Mouse (Mus musculus): ENCODE data around the gene Dgkz. TPM values are rescaled to one million over a fixed set of nuclear protein-coding genes. Genes with fewer than 3 reads are reported as not detected.
A peak's percentile ranks its signal among the peaks of the same experiment; 100 is the strongest.

Dgkz gene
- polyA plus RNA-seq, 1 experiment from 2014 or later: 18.6 TPM

GRCm38 (mm10) chr2:92004617-92005016 is 29.0 kb upstream of the Dgkz start:
- no peaks in the 10 kb centered on the region for H3K36me3 ChIP-seq (ENCODE audit: control insufficient read depth, insufficient read depth, low read length)
- peak overlapping the region; percentile 35; the same call in 1 of the 2 replicates for H3K27ac ChIP-seq (replicated peaks)
- DNase-seq (ENCODE audit: low spot score): peak; percentile 76
- H3K27me3 ChIP-seq (ENCODE audit: control insufficient read depth, insufficient read depth, low read length): no peaks in the 10 kb centered on the region
- peak overlapping the region; percentile 23; the same call in 1 of the 2 replicates for H3K9ac ChIP-seq (ENCODE audit: low read length)
- TF ChIP-seq CTCF (IDR thresholded peaks at IDR 0.05; ENCODE audit: low read depth) (peak; percentile 57), EP300 (optimal IDR thresholded peaks at IDR 0.05) (no peak)
- H3K9me3 ChIP-seq (ENCODE audit: control insufficient read depth, low read length): no peaks in the 10 kb centered on the region
- H3K4me1 ChIP-seq (replicated peaks; ENCODE audit: control insufficient read depth, insufficient read depth): peaks cover 12% of the 10 kb centered on the region
- H3K4me3 ChIP-seq (ENCODE audit: low read depth, low read length): no peak overlapping the region
- ATAC-seq (ENCODE audit: low FRiP score, low TSS enrichment): peak; percentile 64
- no peak overlapping the region; the same call in 1 of the 2 replicates for H3K4me2 ChIP-seq (replicated peaks; ENCODE audit: low read depth)
- WGBS: 30% methylated on average over 7 of the region's 7 CpGs

- WGBS: 83% methylated on average over 16 of the region's 16 CpGs
- Histone ChIP-seq H3K4me3 (ENCODE audit: low read depth, low read length) (no peak overlapping the region), H3K4me1 (replicated peaks; ENCODE audit: control insufficient read depth, insufficient read depth) (no peaks in the 10 kb centered on the region), H3K36me3 (ENCODE audit: control insufficient read depth, insufficient read depth, low read length) (no peaks in the 10 kb centered on the region; the same call in 1 of the 2 replicates), H3K4me2 (replicated peaks; ENCODE audit: low read depth) (no peak overlapping the region), H3K9ac (ENCODE audit: low read length) (no peak overlapping the region), H3K9me3 (ENCODE audit: control insufficient read depth, low read length) (no peaks in the 10 kb centered on the region), H3K27ac (replicated peaks) (no peak overlapping the region), H3K27me3 (ENCODE audit: control insufficient read depth, insufficient read depth, low read length) (no peaks in the 10 kb centered on the region)
- no peak for DNase-seq (ENCODE audit: low spot score)
- no peak for ATAC-seq (ENCODE audit: low FRiP score, low TSS enrichment)
- no peak for TF ChIP-seq CTCF (IDR thresholded peaks at IDR 0.05; ENCODE audit: low read depth)
These were observed 22.4 kb upstream of the Dgkz start for GRCm38 (mm10) chr2:91997905-91998608.

DNA sequence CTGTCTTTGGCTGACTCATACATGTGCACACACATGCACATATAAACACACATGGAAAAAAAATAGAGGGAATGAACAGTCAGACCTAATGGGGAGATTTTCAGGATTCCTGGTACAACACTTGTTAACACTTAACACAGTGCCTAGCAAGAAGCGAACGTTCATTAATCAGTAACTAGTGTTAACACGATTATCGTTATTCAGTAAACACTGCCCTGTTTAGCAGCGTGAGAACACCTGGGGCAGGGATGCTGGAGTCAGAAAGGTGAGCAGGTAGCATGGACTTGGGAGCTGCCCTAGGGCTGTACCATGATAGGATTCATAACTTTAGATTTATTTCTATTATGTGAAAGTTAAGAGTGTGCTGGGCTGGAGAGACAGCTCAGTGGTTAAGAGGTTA is 20.3 kb upstream of the Dgkz start:
- peak; percentile 88 for ATAC-seq (ENCODE audit: low FRiP score, low TSS enrichment)
- no peak overlapping the region for H3K4me3 ChIP-seq (ENCODE audit: low read depth, low read length)
- no peaks in the 10 kb centered on the region; the same call in 1 of the 2 replicates for H3K36me3 ChIP-seq (ENCODE audit: control insufficient read depth, insufficient read depth, low read length)
- H3K4me1 ChIP-seq (replicated peaks; ENCODE audit: control insufficient read depth, insufficient read depth): no peaks in the 10 kb centered on the region
- WGBS: 53% methylated on average over 5 of the region's 5 CpGs
- peak; percentile 66 for DNase-seq (ENCODE audit: low spot score)
- no peak overlapping the region for H3K9ac ChIP-seq (ENCODE audit: low read length)
- no peak overlapping the region for H3K4me2 ChIP-seq (replicated peaks; ENCODE audit: low read depth)
- TF ChIP-seq EP300 (optimal IDR thresholded peaks at IDR 0.05): no peak
- no peak for TF ChIP-seq CTCF (IDR thresholded peaks at IDR 0.05; ENCODE audit: low read depth)
- no peaks in the 10 kb centered on the region for H3K27me3 ChIP-seq (ENCODE audit: control insufficient read depth, insufficient read depth, low read length)
- H3K9me3 ChIP-seq (ENCODE audit: control insufficient read depth, low read length): no peaks in the 10 kb centered on the region
- H3K27ac ChIP-seq (replicated peaks): no peak overlapping the region

- Histone ChIP-seq H3K27ac (replicated peaks) (no peak overlapping the region), H3K4me1 (replicated peaks; ENCODE audit: control insufficient read depth, insufficient read depth) (no peaks in the 10 kb centered on the region), H3K9ac (ENCODE audit: low read length) (no peak overlapping the region), H3K36me3 (ENCODE audit: control insufficient read depth, insufficient read depth, low read length) (peaks cover 3% of the 10 kb centered on the region), H3K27me3 (ENCODE audit: control insufficient read depth, insufficient read depth, low read length) (no peaks in the 10 kb centered on the region), H3K4me2 (replicated peaks; ENCODE audit: low read depth) (no peak overlapping the region), H3K4me3 (ENCODE audit: low read depth, low read length) (no peak overlapping the region), H3K9me3 (ENCODE audit: control insufficient read depth, low read length) (no peaks in the 10 kb centered on the region)
- WGBS: 72% methylated on average over 3 of the region's 3 CpGs
- DNase-seq (ENCODE audit: low spot score): no peak
- ATAC-seq (ENCODE audit: low FRiP score, low TSS enrichment): no peak
- no peak for TF ChIP-seq EP300 (optimal IDR thresholded peaks at IDR 0.05)
- no peak for TF ChIP-seq CTCF (IDR thresholded peaks at IDR 0.05; ENCODE audit: low read depth)
These were observed 17.7 kb upstream of the Dgkz start for GRCm38 (mm10) chr2:91993409-91993808.

- Histone ChIP-seq H3K4me1 (replicated peaks; ENCODE audit: control insufficient read depth, insufficient read depth) (no peaks in the 10 kb centered on the region), H3K4me3 (ENCODE audit: low read depth, low read length) (no peak overlapping the region), H3K4me2 (replicated peaks; ENCODE audit: low read depth) (no peak overlapping the region), H3K27ac (replicated peaks) (no peak overlapping the region), H3K36me3 (ENCODE audit: control insufficient read depth, insufficient read depth, low read length) (peaks cover 5% of the 10 kb centered on the region), H3K9ac (ENCODE audit: low read length) (no peak overlapping the region), H3K9me3 (ENCODE audit: control insufficient read depth, low read length) (no peaks in the 10 kb centered on the region), H3K27me3 (ENCODE audit: control insufficient read depth, insufficient read depth, low read length) (no peaks in the 10 kb centered on the region)
- ATAC-seq (ENCODE audit: low FRiP score, low TSS enrichment) (no peak), DNase-seq (ENCODE audit: low spot score) (no peak)
- TF ChIP-seq EP300 (optimal IDR thresholded peaks at IDR 0.05) (no peak), CTCF (IDR thresholded peaks at IDR 0.05; ENCODE audit: low read depth) (peak; percentile 64)
These were observed 14.1 kb upstream of the Dgkz start for GRCm38 (mm10) chr2:91989750-91990149.

DNA sequence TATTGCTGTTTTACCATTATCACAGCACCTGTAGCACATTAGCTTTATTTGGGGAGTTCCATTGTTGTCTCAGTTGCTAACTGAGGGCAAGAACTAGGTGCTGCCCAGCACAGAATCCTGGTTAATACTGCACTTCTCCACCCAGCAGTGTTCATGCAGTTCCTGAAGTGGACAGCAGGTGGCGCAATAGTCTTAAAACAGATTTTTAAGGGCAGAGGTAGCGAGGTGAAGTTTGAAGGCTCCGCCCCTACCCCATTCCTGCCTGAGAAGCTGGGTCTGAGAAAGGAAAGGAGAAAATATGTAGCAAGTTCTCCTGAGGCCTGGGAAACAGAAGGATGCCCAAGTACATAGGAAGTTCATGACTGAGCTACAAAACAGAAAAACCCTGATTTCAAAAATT is 11.9 kb upstream of the Dgkz start:
- WGBS: 2% methylated on average over 3 of the region's 3 CpGs
- Histone ChIP-seq H3K36me3 (ENCODE audit: control insufficient read depth, insufficient read depth, low read length) (peaks cover 5% of the 10 kb centered on the region), H3K4me2 (replicated peaks; ENCODE audit: low read depth) (no peak overlapping the region), H3K4me3 (ENCODE audit: low read depth, low read length) (no peak overlapping the region), H3K9ac (ENCODE audit: low read length) (no peak overlapping the region), H3K27me3 (ENCODE audit: control insufficient read depth, insufficient read depth, low read length) (no peaks in the 10 kb centered on the region), H3K9me3 (ENCODE audit: control insufficient read depth, low read length) (no peaks in the 10 kb centered on the region), H3K27ac (replicated peaks) (no peak overlapping the region), H3K4me1 (replicated peaks; ENCODE audit: control insufficient read depth, insufficient read depth) (no peaks in the 10 kb centered on the region; the same call in 1 of the 2 replicates)
- no peak for TF ChIP-seq EP300 (optimal IDR thresholded peaks at IDR 0.05)
- peak; percentile 92 for TF ChIP-seq CTCF (IDR thresholded peaks at IDR 0.05; ENCODE audit: low read depth)
- DNase-seq (ENCODE audit: low spot score) (peak; percentile 89), ATAC-seq (ENCODE audit: low FRiP score, low TSS enrichment) (0 out of 2 replicates have a peak, but pooled peaks have one; percentile 19)
